Mouse (Mus musculus): ENCODE results near the gene Pecam1. TPM values are rescaled to one million over a fixed set of nuclear protein-coding genes. Genes with fewer than 3 reads are reported as not detected.
A peak's percentile ranks its signal among the peaks of the same experiment; 100 is the strongest.
"Not testable (repeated sequence)": the region's sequence is repeated elsewhere in the genome, so short reads cannot be mapped to it uniquely, and the experiment has no call there.

Pecam1 gene
- polyA plus RNA-seq, 1 experiment from 2014 or later: 69.9 TPM

- Histone ChIP-seq H3K4me3 (ENCODE audit: control insufficient read depth in 1 of 2, insufficient read depth in 1 of 2, low read depth in 1 of 2, low read length in 2 of 2) (no peak overlapping the region), H3K9me3 (ENCODE audit: control insufficient read depth, low read length) (peaks cover 6% of the 10 kb centered on the region; the same call in 1 of the 2 replicates), H3K9ac (ENCODE audit: low read length) (no peak overlapping the region), H3K4me1 (ENCODE audit: control insufficient read depth in 2 of 2, insufficient read depth in 2 of 2, low read length in 2 of 2) (peaks cover 18 to 36% of the 10 kb centered on the region in 2 experiments), H3K36me3 (ENCODE audit: control insufficient read depth, insufficient read depth, low read length) (no peaks in the 10 kb centered on the region), H3K27ac (replicated peaks in 1 of 2; ENCODE audit: control insufficient read depth in 1 of 2, insufficient read depth in 1 of 2, low read depth in 2 of 2, low read length in 2 of 2) (peak overlapping the region; percentile 34 to 55; a peak in 3 of 4 replicates), H3K4me2 (ENCODE audit: low read length) (no peak overlapping the region), H3K27me3 (ENCODE audit: control insufficient read depth, insufficient read depth, low read length) (no peaks in the 10 kb centered on the region)
- WGBS: 55% methylated on average over 10 of the region's 10 CpGs
- no peak for ATAC-seq (ENCODE audit: insufficient number of reproducible peaks, insufficient read depth, low FRiP score, low read depth)
These were observed 21.7 kb downstream of the Pecam1 start for GRCm38 (mm10) chr11:106728402-106729366.

- Histone ChIP-seq H3K9ac (ENCODE audit: low read length) (no peak overlapping the region), H3K4me3 (ENCODE audit: control insufficient read depth in 1 of 2, insufficient read depth in 1 of 2, low read depth in 1 of 2, low read length in 2 of 2) (no peak overlapping the region), H3K27ac (replicated peaks in 1 of 2; ENCODE audit: control insufficient read depth in 1 of 2, insufficient read depth in 1 of 2, low read depth in 2 of 2, low read length in 2 of 2) (peak overlapping the region; percentile 10 to 35; a peak in 3 of 4 replicates), H3K9me3 (ENCODE audit: control insufficient read depth, low read length) (peaks cover 6% of the 10 kb centered on the region; the same call in 1 of the 2 replicates), H3K4me2 (ENCODE audit: low read length) (no peak overlapping the region), H3K36me3 (ENCODE audit: control insufficient read depth, insufficient read depth, low read length) (no peaks in the 10 kb centered on the region), H3K4me1 (ENCODE audit: control insufficient read depth in 2 of 2, insufficient read depth in 2 of 2, low read length in 2 of 2) (peaks cover 18 to 43% of the 10 kb centered on the region in 2 experiments), H3K27me3 (ENCODE audit: control insufficient read depth, insufficient read depth, low read length) (no peaks in the 10 kb centered on the region)
- WGBS: 74% methylated on average over 5 of the region's 5 CpGs
- ATAC-seq (ENCODE audit: insufficient number of reproducible peaks, insufficient read depth, low FRiP score, low read depth): no peak
These were observed 22.5 kb downstream of the Pecam1 start for GRCm38 (mm10) chr11:106727967-106728366.

GRCm38 (mm10) chr11:106724916-106725235 lies 25.6 kb downstream of the Pecam1 start:
- peaks cover 12 to 32% of the 10 kb centered on the region in 2 experiments for H3K4me1 ChIP-seq (ENCODE audit: control insufficient read depth in 2 of 2, insufficient read depth in 2 of 2, low read length in 2 of 2)
- H3K27ac ChIP-seq (replicated peaks in 1 of 2; ENCODE audit: control insufficient read depth in 1 of 2, insufficient read depth in 1 of 2, low read depth in 2 of 2, low read length in 2 of 2); ATAC-seq (ENCODE audit: insufficient number of reproducible peaks, insufficient read depth, low FRiP score, low read depth); H3K9ac ChIP-seq (ENCODE audit: low read length); H3K9me3 ChIP-seq (ENCODE audit: control insufficient read depth, low read length); H3K27me3 ChIP-seq (ENCODE audit: control insufficient read depth, insufficient read depth, low read length); H3K4me2 ChIP-seq (ENCODE audit: low read length); H3K36me3 ChIP-seq (ENCODE audit: control insufficient read depth, insufficient read depth, low read length); H3K4me3 ChIP-seq (ENCODE audit: control insufficient read depth in 1 of 2, insufficient read depth in 1 of 2, low read depth in 1 of 2, low read length in 2 of 2): not testable (repeated sequence)
- WGBS: 88% methylated on average over 9 of the region's 9 CpGs

- Histone ChIP-seq H3K27ac (replicated peaks in 1 of 2; ENCODE audit: control insufficient read depth in 1 of 2, insufficient read depth in 1 of 2, low read depth in 2 of 2, low read length in 2 of 2) (no peak overlapping the region), H3K4me1 (ENCODE audit: control insufficient read depth in 2 of 2, insufficient read depth in 2 of 2, low read length in 2 of 2) (peaks cover 12 to 30% of the 10 kb centered on the region in 2 experiments), H3K27me3 (ENCODE audit: control insufficient read depth, insufficient read depth, low read length) (no peaks in the 10 kb centered on the region), H3K9ac (ENCODE audit: low read length) (no peak overlapping the region), H3K4me3 (ENCODE audit: control insufficient read depth in 1 of 2, insufficient read depth in 1 of 2, low read depth in 1 of 2, low read length in 2 of 2) (no peak overlapping the region), H3K36me3 (ENCODE audit: control insufficient read depth, insufficient read depth, low read length) (no peaks in the 10 kb centered on the region), H3K4me2 (ENCODE audit: low read length) (no peak overlapping the region), H3K9me3 (ENCODE audit: control insufficient read depth, low read length) (no peaks in the 10 kb centered on the region)
- no peak for ATAC-seq (ENCODE audit: insufficient number of reproducible peaks, insufficient read depth, low FRiP score, low read depth)
- WGBS: 84% methylated on average over 10 of the region's 10 CpGs
These were observed 26.1 kb downstream of the Pecam1 start for GRCm38 (mm10) chr11:106724176-106724915.

- 67% methylated on average over 15 of the region's 15 CpGs for WGBS
- ATAC-seq (ENCODE audit: insufficient number of reproducible peaks, insufficient read depth, low FRiP score, low read depth): no peak
- Histone ChIP-seq H3K27me3 (ENCODE audit: control insufficient read depth, insufficient read depth, low read length) (no peaks in the 10 kb centered on the region), H3K4me2 (ENCODE audit: low read length) (peak overlapping the region; percentile 31; the same call in 1 of the 2 replicates), H3K9ac (ENCODE audit: low read length) (no peak overlapping the region), H3K4me3 (ENCODE audit: control insufficient read depth in 1 of 2, insufficient read depth in 1 of 2, low read depth in 1 of 2, low read length in 2 of 2) (no peak overlapping the region), H3K36me3 (ENCODE audit: control insufficient read depth, insufficient read depth, low read length) (no peaks in the 10 kb centered on the region), H3K27ac (replicated peaks in 1 of 2; ENCODE audit: control insufficient read depth in 1 of 2, insufficient read depth in 1 of 2, low read depth in 2 of 2, low read length in 2 of 2) (no peak overlapping the region; a peak in 1 of 4 replicates), H3K9me3 (ENCODE audit: control insufficient read depth, low read length) (no peaks in the 10 kb centered on the region), H3K4me1 (ENCODE audit: control insufficient read depth in 2 of 2, insufficient read depth in 2 of 2, low read length in 2 of 2) (peaks cover 9 to 25% of the 10 kb centered on the region in 2 experiments)
These were observed 26.8 kb downstream of the Pecam1 start for GRCm38 (mm10) chr11:106723611-106724125.

- H3K9me3 ChIP-seq (ENCODE audit: control insufficient read depth, low read length): no peaks in the 10 kb centered on the region
- no peak overlapping the region for H3K4me3 ChIP-seq (ENCODE audit: control insufficient read depth in 1 of 2, insufficient read depth in 1 of 2, low read depth in 1 of 2, low read length in 2 of 2)
- H3K4me1 ChIP-seq (ENCODE audit: control insufficient read depth in 2 of 2, insufficient read depth in 2 of 2, low read length in 2 of 2): peaks cover 5 to 21% of the 10 kb centered on the region in 2 experiments
- H3K4me2 ChIP-seq (ENCODE audit: low read length): peak overlapping the region; percentile 31; the same call in 1 of the 2 replicates
- H3K9ac ChIP-seq (ENCODE audit: low read length): no peak overlapping the region
- WGBS: 11% methylated on average over 6 of the region's 7 CpGs
- peak overlapping the region; percentile 15 to 21; a peak in 2 of 4 replicates for H3K27ac ChIP-seq (replicated peaks in 1 of 2; ENCODE audit: control insufficient read depth in 1 of 2, insufficient read depth in 1 of 2, low read depth in 2 of 2, low read length in 2 of 2)
- H3K36me3 ChIP-seq (ENCODE audit: control insufficient read depth, insufficient read depth, low read length): no peaks in the 10 kb centered on the region
- H3K27me3 ChIP-seq (ENCODE audit: control insufficient read depth, insufficient read depth, low read length): no peaks in the 10 kb centered on the region
- peak; percentile 67 for ATAC-seq (ENCODE audit: insufficient number of reproducible peaks, insufficient read depth, low FRiP score, low read depth)
These were observed 27.5 kb downstream of the Pecam1 start for GRCm38 (mm10) chr11:106722831-106723361.

GRCm38 (mm10) chr11:106720379-106720778 lies 30.0 kb downstream of the Pecam1 start:
- ATAC-seq (ENCODE audit: insufficient number of reproducible peaks, insufficient read depth, low FRiP score, low read depth): no peak
- WGBS: 90% methylated on average over 8 of the region's 8 CpGs
- H3K4me2 ChIP-seq (ENCODE audit: low read length): no peak overlapping the region
- H3K27ac ChIP-seq (replicated peaks in 1 of 2; ENCODE audit: control insufficient read depth in 1 of 2, insufficient read depth in 1 of 2, low read depth in 2 of 2, low read length in 2 of 2): no peak overlapping the region
- no peak overlapping the region for H3K4me3 ChIP-seq (ENCODE audit: control insufficient read depth in 1 of 2, insufficient read depth in 1 of 2, low read depth in 1 of 2, low read length in 2 of 2)
- no peaks in the 10 kb centered on the region for H3K9me3 ChIP-seq (ENCODE audit: control insufficient read depth, low read length)
- H3K27me3 ChIP-seq (ENCODE audit: control insufficient read depth, insufficient read depth, low read length): no peaks in the 10 kb centered on the region
- no peak overlapping the region; the same call in 1 of the 2 replicates for H3K9ac ChIP-seq (ENCODE audit: low read length)
- H3K4me1 ChIP-seq (ENCODE audit: control insufficient read depth in 2 of 2, insufficient read depth in 2 of 2, low read length in 2 of 2): peaks cover 5 to 14% of the 10 kb centered on the region in 2 experiments
- no peaks in the 10 kb centered on the region for H3K36me3 ChIP-seq (ENCODE audit: control insufficient read depth, insufficient read depth, low read length)

All from heart, embryonic 14.5 days (tissue).